Mouse (Mus musculus) neural tube, embryonic 11.5 days (tissue): Measurements from ENCODE around the gene Pabpc4l. TPM values are rescaled to one million over a fixed set of nuclear protein-coding genes. Genes with fewer than 3 reads are reported as not detected.
"Not testable (repeated sequence)": the region's sequence is repeated elsewhere in the genome, so short reads cannot be mapped to it uniquely, and the experiment has no call there.

Experiments
- ATAC-seq: fragments of 200-750 bp; cut with Nextera tagmentation; 2 replicates; pipeline ENCODE4 v1.8.0; 2017; ENCODE audit warnings: moderate number of reproducible peaks, mild to moderate bottlenecking, moderate TSS enrichment, moderate library complexity; ENCODE audit not compliant: insufficient read depth, low FRiP score, low TSS enrichment
- DNase-seq: peaks from one replicate; pipeline ENCODE4 v3.0.0-alpha.2; 2015; ENCODE audit warnings: low spot score
- H3K27ac ChIP-seq: fragments of 300-500 bp; sonication (generic); 2 replicates; pipeline ENCODE4 v1.5.1; 2014; ENCODE audit warnings: low read depth, mild to moderate bottlenecking, low read length
- H3K27me3 ChIP-seq: fragments of 300-500 bp; sonication (generic); 2 replicates; pipeline ENCODE4 v1.6.1; 2014; ENCODE audit warnings: mild to moderate bottlenecking, low read length, mixed read lengths; ENCODE audit not compliant: control insufficient read depth, insufficient read depth
- H3K36me3 ChIP-seq: fragments of 300-500 bp; sonication (generic); 2 replicates; pipeline ENCODE4 v1.6.1; 2014; ENCODE audit warnings: mild to moderate bottlenecking, low read length, moderate library complexity, mixed read lengths; ENCODE audit not compliant: control insufficient read depth, insufficient read depth
- H3K4me1 ChIP-seq: fragments of 300-500 bp; sonication (generic); 2 replicates; pipeline ENCODE4 v1.6.1; 2014; ENCODE audit warnings: low read length, mixed read lengths; ENCODE audit not compliant: control insufficient read depth, insufficient read depth
- H3K4me2 ChIP-seq: fragments of 300-500 bp; sonication (generic); 2 replicates; pipeline ENCODE4 v1.6.1; 2014; ENCODE audit warnings: low read depth, mild to moderate bottlenecking, moderate library complexity
- H3K4me3 ChIP-seq: fragments of 300-500 bp; sonication (generic); 2 replicates; pipeline ENCODE4 v1.5.1; 2014; ENCODE audit warnings: low read depth, low read length
- H3K9ac ChIP-seq: fragments of 300-500 bp; sonication (generic); 2 replicates; pipeline ENCODE4 v1.6.1; 2014; ENCODE audit warnings: mild to moderate bottlenecking, low read length
- H3K9me3 ChIP-seq: fragments of 300-500 bp; sonication (generic); 2 replicates; pipeline ENCODE4 v1.6.1; 2016; ENCODE audit warnings: low read length; ENCODE audit not compliant: control insufficient read depth
- WGBS: fragments of 180-500 bp; shearing (Covaris S2); extraction: QIAGEN DNeasy Blood & Tissue Kit; methylation state at CpG from one replicate; pipeline ENCODE4 v1.1.7; 2014; 5-methylcytosine and 5-hydroxymethylcytosine counted together
- polyA plus RNA-seq: library from polyadenylated mRNA; unstranded; fragments of >200 nt; fragmentation: Nextera tagmentation; extraction: Ambion mirVana; gene quantifications from 2 replicates; pipeline ENCODE4 v1.2.1, GENCODE M21; 2014

Gene Pabpc4l
- polyA plus RNA-seq = 11.3 and 13.2 TPM in 2 replicates

GRCm38 (mm10) chr3:46447481-46448265, at the start of gene Pabpc4l:
TSS of gene Pabpc4l (minus strand) at chr3:46448219.
- ATAC-seq (peak; percentile 88), DNase-seq (peak; percentile 70)
- Histone ChIP-seq H3K4me1 (no peaks in the 10 kb centered on the region), H3K27me3 (no peaks in the 10 kb centered on the region), H3K27ac (no peak within 1 kb of the TSS), H3K9me3 (no peaks in the 10 kb centered on the region), H3K36me3 (no peaks in the 10 kb centered on the region), H3K4me3 (peak within 1 kb of the TSS; percentile 60), H3K4me2 (peak within 1 kb of the TSS; percentile 83), H3K9ac (peak within 1 kb of the TSS; percentile 82)
- under 1% methylated on average over 35 of the region's 37 CpGs for WGBS

- no peak for ATAC-seq
- WGBS = 82% methylated on average over 5 of the region's 5 CpGs
- no peak overlapping the region for H3K27ac ChIP-seq
- H3K36me3 ChIP-seq = no peaks in the 10 kb centered on the region
- H3K4me2 ChIP-seq = no peak overlapping the region
- H3K27me3 ChIP-seq = no peaks in the 10 kb centered on the region
- H3K9me3 ChIP-seq = no peaks in the 10 kb centered on the region
- no peak overlapping the region for H3K9ac ChIP-seq
- no peak for DNase-seq
- H3K4me3 ChIP-seq = no peak overlapping the region
- no peaks in the 10 kb centered on the region for H3K4me1 ChIP-seq
These were observed 42.9 kb upstream of the Pabpc4l start for GRCm38 (mm10) chr3:46490989-46491259.

- Histone ChIP-seq H3K36me3 (no peaks in the 10 kb centered on the region), H3K9me3 (no peaks in the 10 kb centered on the region), H3K27ac (no peak overlapping the region), H3K4me3 (no peak overlapping the region), H3K27me3 (no peaks in the 10 kb centered on the region), H3K4me1 (no peaks in the 10 kb centered on the region), H3K9ac (no peak overlapping the region), H3K4me2 (no peak overlapping the region)
- no peak for ATAC-seq
- DNase-seq = no peak
- WGBS = 73% methylated on average over 15 of the region's 15 CpGs
These were observed 42.3 kb upstream of the Pabpc4l start for GRCm38 (mm10) chr3:46490132-46490988.

- not testable (repeated sequence) for H3K36me3 ChIP-seq, H3K9ac ChIP-seq, H3K4me1 ChIP-seq, ATAC-seq, H3K27me3 ChIP-seq, H3K4me2 ChIP-seq, H3K4me3 ChIP-seq, H3K9me3 ChIP-seq, H3K27ac ChIP-seq, DNase-seq
- WGBS = 56% methylated on average over 1 of the region's 1 CpGs
These were observed 38.1 kb upstream of the Pabpc4l start for GRCm38 (mm10) chr3:46486091-46486490.

- ATAC-seq = peak; percentile 20; the same call in 1 of the 2 replicates
- no peaks in the 10 kb centered on the region for H3K27me3 ChIP-seq
- H3K4me2 ChIP-seq = peak overlapping the region; percentile 83
- WGBS = 15% methylated on average over 5 of the region's 5 CpGs
- no peaks in the 10 kb centered on the region for H3K36me3 ChIP-seq
- peak overlapping the region; percentile 60 for H3K4me3 ChIP-seq
- H3K4me1 ChIP-seq = no peaks in the 10 kb centered on the region
- H3K9me3 ChIP-seq = no peaks in the 10 kb centered on the region
- DNase-seq = no peak
- H3K9ac ChIP-seq = peak overlapping the region; percentile 82
- no peak overlapping the region for H3K27ac ChIP-seq
These were observed 180 bp upstream of the Pabpc4l start for GRCm38 (mm10) chr3:46448266-46448532.

- Histone ChIP-seq H3K27ac (no peak overlapping the region), H3K4me2 (no peak overlapping the region), H3K27me3 (no peaks in the 10 kb centered on the region), H3K9me3 (no peaks in the 10 kb centered on the region), H3K9ac (no peak overlapping the region), H3K4me3 (no peak overlapping the region), H3K4me1 (no peaks in the 10 kb centered on the region), H3K36me3 (no peaks in the 10 kb centered on the region)
- DNase-seq (no peak), ATAC-seq (no peak)
These were observed 16.6 kb downstream of the Pabpc4l start for GRCm38 (mm10) chr3:46431416-46431815.
